Mouse (Mus musculus) MEL (cell line): ENCODE measurements at regions not wholly inside any gene's neighbourhood (a gene's known extent, or its start where the extent isn't known, plus 50 kb on each side); places are given as distances from the start of the nearest gene placed in this dataset.

ENCODE experiments used
- DNase-seq: peaks from one replicate; pipeline ENCODE4 v3.0.0; 2011; ENCODE audit warnings: low read depth, low spot score
- H3K27ac ChIP-seq: 2 replicates; pipeline ENCODE4 v1.5.1; 2012; ENCODE audit warnings: low read depth, mild to moderate bottlenecking, control low read depth, low read length, moderate library complexity; ENCODE audit not compliant: control insufficient read depth
- H3K27me3 ChIP-seq, 2 experiments: fragments of 150-350 bp in 1 of 2; sonication (generic) in 1 of 2; 2 replicates each; pipeline ENCODE4 v1.6.1; 2012; ENCODE audit warnings: low read length in 2 of 2, mild to moderate bottlenecking in 2 of 2, improper control_type of control experiment in 1 of 2, moderate library complexity in 1 of 2; ENCODE audit not compliant: insufficient read depth in 2 of 2, control insufficient read depth in 1 of 2
- H3K36me3 ChIP-seq, 2 experiments: 2 replicates each; pipeline ENCODE4 v1.6.1; 2012 to 2014; ENCODE audit warnings: low read length in 2 of 2, improper control_type of control experiment in 1 of 2, inconsistent platforms in 1 of 2, mild to moderate bottlenecking in 1 of 2; ENCODE audit not compliant: insufficient read depth in 2 of 2, control insufficient read depth in 1 of 2
- H3K4me1 ChIP-seq, 2 experiments: fragments of 150-350 bp in 1 of 2; sonication (generic) in 1 of 2; 2 replicates each; pipeline ENCODE4 v1.6.1; 2012; ENCODE audit warnings: low read length in 2 of 2, improper control_type of control experiment in 1 of 2, mild to moderate bottlenecking in 1 of 2; ENCODE audit not compliant: insufficient read depth in 2 of 2, control insufficient read depth in 1 of 2
- H3K4me3 ChIP-seq, 2 experiments: fragments of 150-350 bp in 1 of 2; sonication (generic) in 1 of 2; 2 replicates each; pipeline ENCODE4 v1.5.1; 2012; ENCODE audit warnings: low read depth in 2 of 2, low read length in 2 of 2, mild to moderate bottlenecking in 2 of 2, moderate library complexity in 2 of 2, control low read depth in 1 of 2, improper control_type of control experiment in 1 of 2; ENCODE audit not compliant: control insufficient read depth in 1 of 2, insufficient read depth in 1 of 2
- H3K79me2 ChIP-seq: 2 replicates; pipeline ENCODE4 v1.6.1; 2012; ENCODE audit warnings: mild to moderate bottlenecking, low read length, moderate library complexity; ENCODE audit not compliant: control insufficient read depth, poor library complexity, insufficient read depth
- H3K9ac ChIP-seq: 2 replicates; pipeline ENCODE4 v1.6.1; 2012; ENCODE audit warnings: low read depth, mild to moderate bottlenecking, control low read depth, low read length, moderate library complexity; ENCODE audit not compliant: control insufficient read depth, poor library complexity, severe bottlenecking
- H3K9me3 ChIP-seq: fragments of 150-350 bp; sonication (generic); replicated peaks from 2 replicates; pipeline ENCODE4 v1.6.1; 2012; ENCODE audit warnings: mild to moderate bottlenecking, low read length, improper control_type of control experiment, moderate library complexity; ENCODE audit not compliant: insufficient read depth
- BHLHE40 ChIP-seq: IDR thresholded peaks from 2 replicates; pipeline ENCODE4 v1.6.1; 2012; ENCODE audit warnings: low read depth, mild to moderate bottlenecking, inconsistent platforms, low read length, improper control_type of control experiment, borderline replicate concordance
- CHD2 ChIP-seq: IDR thresholded peaks from 2 replicates; pipeline ENCODE4 v1.6.1; 2011; ENCODE audit warnings: low read length, improper control_type of control experiment
- CTCF ChIP-seq, 3 experiments: IDR thresholded peaks in 2 of 3; conservative IDR thresholded peaks in 1 of 3; 2 replicates each; pipeline ENCODE4 v1.5.1; 2011 to 2012; ENCODE audit warnings: low read length in 3 of 3, low read depth in 2 of 3, mild to moderate bottlenecking in 2 of 3, improper control_type of control experiment in 1 of 3, inconsistent platforms in 1 of 3, mixed read lengths in 1 of 3, moderate library complexity in 1 of 3; ENCODE audit not compliant: control insufficient read depth in 1 of 3, insufficient read depth in 1 of 3, poor library complexity in 1 of 3, severe bottlenecking in 1 of 3
- E2F4 ChIP-seq: IDR thresholded peaks from 2 replicates; pipeline ENCODE4 v1.6.1; 2011; ENCODE audit warnings: low read depth, low read length, improper control_type of control experiment, borderline replicate concordance
- EP300 ChIP-seq, 2 experiments: IDR thresholded peaks; 2 replicates each; pipeline ENCODE4 v1.6.1; 2011; ENCODE audit warnings: improper control_type of control experiment in 2 of 2, low read length in 2 of 2, low read depth in 1 of 2, mild to moderate bottlenecking in 1 of 2
- ETS1 ChIP-seq: IDR thresholded peaks from 2 replicates; pipeline ENCODE4 v1.6.1; 2012; ENCODE audit warnings: low read depth, mild to moderate bottlenecking, inconsistent platforms, low read length, improper control_type of control experiment, moderate library complexity
- GATA1 ChIP-seq: IDR thresholded peaks from 2 replicates; pipeline ENCODE4 v1.6.1; 2011; ENCODE audit warnings: low read depth, low read length, improper control_type of control experiment
- HCFC1 ChIP-seq: IDR thresholded peaks from 2 replicates; pipeline ENCODE4 v1.6.1; 2012; ENCODE audit warnings: low read depth, mild to moderate bottlenecking, inconsistent platforms, low read length, improper control_type of control experiment, moderate library complexity
- JUND ChIP-seq: IDR thresholded peaks from 2 replicates; pipeline ENCODE4 v1.6.1; 2011; ENCODE audit warnings: low read depth, mild to moderate bottlenecking, improper control_type of control experiment, low read length
- KAT2A ChIP-seq: conservative IDR thresholded peaks from 2 replicates; pipeline ENCODE4 v1.6.1; 2012; ENCODE audit warnings: low read depth, low read length, improper control_type of control experiment, inconsistent platforms
- MAFK ChIP-seq: IDR thresholded peaks from 2 replicates; pipeline ENCODE4 v1.6.1; 2011; ENCODE audit warnings: low read depth, mild to moderate bottlenecking, low read length, improper control_type of control experiment, borderline replicate concordance
- MAX ChIP-seq: IDR thresholded peaks from 2 replicates; pipeline ENCODE4 v1.6.1; 2011; ENCODE audit warnings: low read length, improper control_type of control experiment
- MAZ ChIP-seq: IDR thresholded peaks from 2 replicates; pipeline ENCODE4 v1.6.1; 2012; ENCODE audit warnings: low read depth, mild to moderate bottlenecking, inconsistent platforms, low read length, improper control_type of control experiment
- MXI1 ChIP-seq: IDR thresholded peaks from 2 replicates; pipeline ENCODE4 v1.6.1; 2011; ENCODE audit warnings: mild to moderate bottlenecking, low read depth, low read length, improper control_type of control experiment
- MYB ChIP-seq: IDR thresholded peaks from 2 replicates; pipeline ENCODE4 v1.6.1; 2011; ENCODE audit warnings: mild to moderate bottlenecking, low read depth, low read length, improper control_type of control experiment
- MYC ChIP-seq: IDR thresholded peaks from 2 replicates; pipeline ENCODE4 v1.6.1; 2011; ENCODE audit warnings: low read depth, mild to moderate bottlenecking, low read length, improper control_type of control experiment, moderate library complexity
- NELFE ChIP-seq: IDR thresholded peaks from 2 replicates; pipeline ENCODE4 v1.6.1; 2011; ENCODE audit warnings: low read depth, low read length, improper control_type of control experiment
- NRF1 ChIP-seq: IDR thresholded peaks from 2 replicates; pipeline ENCODE4 v1.6.1; 2014; ENCODE audit warnings: low read depth, mild to moderate bottlenecking, inconsistent platforms, low read length, improper control_type of control experiment, moderate library complexity; ENCODE audit not compliant: poor library complexity, insufficient read depth, severe bottlenecking
- POLR2A ChIP-seq, 2 experiments: IDR thresholded peaks; 2 replicates each; pipeline ENCODE4 v1.6.1; 2011 to 2012; ENCODE audit warnings: low read length in 2 of 2, mild to moderate bottlenecking in 2 of 2, control low read depth in 1 of 2, improper control_type of control experiment in 1 of 2, low read depth in 1 of 2, moderate library complexity in 1 of 2; ENCODE audit not compliant: control insufficient read depth in 1 of 2, insufficient read depth in 1 of 2, poor library complexity in 1 of 2
- POLR2AphosphoS2 ChIP-seq: IDR thresholded peaks from 2 replicates; pipeline ENCODE4 v1.6.1; 2011; ENCODE audit warnings: low read length, improper control_type of control experiment
- POLR2AphosphoS5 ChIP-seq: IDR thresholded peaks from 2 replicates; pipeline ENCODE4 v1.6.1; 2012; ENCODE audit warnings: low read depth, borderline replicate concordance, mild to moderate bottlenecking, inconsistent platforms, low read length, moderate library complexity, mixed read lengths
- RAD21 ChIP-seq: IDR thresholded peaks from 2 replicates; pipeline ENCODE4 v1.6.1; 2011; ENCODE audit warnings: mild to moderate bottlenecking, low read depth, low read length, improper control_type of control experiment
- RCOR1 ChIP-seq: IDR thresholded peaks from 2 replicates; pipeline ENCODE4 v1.6.1; 2012; ENCODE audit warnings: low read depth, mild to moderate bottlenecking, inconsistent platforms, low read length, improper control_type of control experiment
- SIN3A ChIP-seq: IDR thresholded peaks from 2 replicates; pipeline ENCODE4 v1.6.1; 2012; ENCODE audit warnings: low read length, improper control_type of control experiment, inconsistent platforms
- SMC3 ChIP-seq: IDR thresholded peaks from 2 replicates; pipeline ENCODE4 v1.6.1; 2011; ENCODE audit warnings: low read depth, low read length, improper control_type of control experiment
- TAL1 ChIP-seq: IDR thresholded peaks from 2 replicates; pipeline ENCODE4 v1.6.1; 2012; ENCODE audit warnings: mild to moderate bottlenecking, inconsistent platforms, low read length, moderate library complexity, mixed read lengths
- TBP ChIP-seq: IDR thresholded peaks from 2 replicates; pipeline ENCODE4 v1.8.0; 2011; ENCODE audit warnings: low read depth, low read length, improper control_type of control experiment
- TCF12 ChIP-seq: IDR thresholded peaks from 2 replicates; pipeline ENCODE4 v1.6.1; 2014; ENCODE audit warnings: low read depth, mild to moderate bottlenecking, inconsistent platforms, low read length, improper control_type of control experiment, moderate library complexity
- UBTF ChIP-seq: IDR thresholded peaks from 2 replicates; pipeline ENCODE4 v1.6.1; 2012; ENCODE audit warnings: low read depth, mild to moderate bottlenecking, inconsistent platforms, low read length, improper control_type of control experiment, moderate library complexity, borderline replicate concordance; ENCODE audit not compliant: insufficient read depth
- USF1 ChIP-seq: IDR thresholded peaks from 2 replicates; pipeline ENCODE4 v1.6.1; 2014; ENCODE audit warnings: low read depth, mild to moderate bottlenecking, inconsistent platforms, low read length, improper control_type of control experiment, moderate library complexity
- USF2 ChIP-seq, 2 experiments: IDR thresholded peaks; 2 replicates each; pipeline ENCODE4 v1.6.1; 2011 to 2012; ENCODE audit warnings: improper control_type of control experiment in 2 of 2, low read length in 2 of 2, borderline replicate concordance in 1 of 2, inconsistent platforms in 1 of 2, low read depth in 1 of 2, mild to moderate bottlenecking in 1 of 2; ENCODE audit not compliant: insufficient read depth in 1 of 2
- ZKSCAN1 ChIP-seq: IDR thresholded peaks from 2 replicates; pipeline ENCODE4 v1.6.1; 2012; ENCODE audit warnings: low read depth, mild to moderate bottlenecking, inconsistent platforms, low read length, improper control_type of control experiment, moderate library complexity
- ZMIZ1 ChIP-seq: IDR thresholded peaks from 2 replicates; pipeline ENCODE4 v1.6.1; 2012; ENCODE audit warnings: low read depth, mild to moderate bottlenecking, inconsistent platforms, low read length, improper control_type of control experiment, moderate library complexity
- ZNF384 ChIP-seq: IDR thresholded peaks from 2 replicates; pipeline ENCODE4 v1.6.1; 2012; ENCODE audit warnings: low read depth, mild to moderate bottlenecking, inconsistent platforms, low read length, improper control_type of control experiment

DNA sequence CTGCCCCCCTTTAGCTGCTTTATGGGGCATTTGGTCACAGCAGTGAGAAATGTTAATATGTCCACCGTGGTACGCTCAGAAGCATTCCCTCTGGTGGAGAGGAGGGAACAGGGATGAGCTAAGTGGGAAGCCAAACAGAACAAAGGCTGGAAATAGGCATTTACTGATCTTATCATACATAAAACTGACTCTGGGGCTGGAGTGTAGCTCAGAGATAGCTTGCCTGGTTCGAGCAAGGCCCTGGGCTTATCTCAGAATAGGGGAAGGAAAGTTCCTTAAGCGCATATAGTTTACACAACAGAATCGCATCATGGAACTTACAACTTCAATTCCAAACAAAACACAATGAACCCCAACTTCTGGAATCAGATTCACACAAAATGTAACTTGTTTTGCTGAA is 81.5 kb upstream of the H2afz start:
- Histone ChIP-seq H3K79me2 (no peaks in the 10 kb centered on the region), H3K36me3 (peaks cover 0 to 17% of the 10 kb centered on the region in 2 experiments; a peak in 2 of 4 replicates)
- TF ChIP-seq ETS1, result peak; percentile 57; the same call in 1 of the 2 replicates
- no peak for TF ChIP-seq E2F4
- no peak for TF ChIP-seq JUND
- no peak for TF ChIP-seq CTCF (IDR thresholded peaks at IDR 0.05 in 2 of 3, conservative IDR thresholded peaks at IDR 0.05 in 1 of 3; ENCODE audit: control insufficient read depth in 1 of 3, insufficient read depth in 1 of 3, low read depth in 2 of 3, low read length in 3 of 3, poor library complexity in 1 of 3, severe bottlenecking in 1 of 3)
- no peak for TF ChIP-seq MAFK
- TF ChIP-seq MAZ, result peak; percentile 15; the same call in 1 of the 2 replicates
- no peak for TF ChIP-seq MYC
- TF ChIP-seq TAL1, result no peak; the same call in 1 of the 2 replicates
- TF ChIP-seq RCOR1, result peak; percentile 65
- no peak for TF ChIP-seq USF2 (IDR thresholded peaks at IDR 0.05; ENCODE audit: borderline replicate concordance in 1 of 2, insufficient read depth in 1 of 2, low read depth in 1 of 2, low read length in 2 of 2)
- TF ChIP-seq MXI1, result 0 out of 2 replicates have a peak, but pooled peaks have one; percentile 41
- peak; percentile 80 to 83 for TF ChIP-seq EP300 (IDR thresholded peaks at IDR 0.05; ENCODE audit: low read depth in 1 of 2, low read length in 2 of 2)
- TF ChIP-seq ZNF384, result no peak
- TF ChIP-seq POLR2A (IDR thresholded peaks at IDR 0.05; ENCODE audit: control insufficient read depth in 1 of 2, insufficient read depth in 1 of 2, low read depth in 1 of 2, low read length in 2 of 2, poor library complexity in 1 of 2), result no peak
- no peak for TF ChIP-seq USF1
- no peak for TF ChIP-seq TBP
- no peak for TF ChIP-seq KAT2A
- TF ChIP-seq MYB, result peak; percentile 49; the same call in 1 of the 2 replicates
- no peak for TF ChIP-seq POLR2AphosphoS5
- TF ChIP-seq RAD21, result no peak
- TF ChIP-seq CHD2, result no peak
- no peak for TF ChIP-seq BHLHE40
- TF ChIP-seq TCF12, result peak; percentile 75; the same call in 1 of the 2 replicates
- TF ChIP-seq NELFE, result no peak
- no peak for TF ChIP-seq POLR2AphosphoS2
- no peak for TF ChIP-seq SMC3
- peak; percentile 91 for TF ChIP-seq GATA1
- TF ChIP-seq MAX, result peak; percentile 55; the same call in 1 of the 2 replicates
- TF ChIP-seq ZMIZ1, result no peak
- TF ChIP-seq HCFC1, result no peak
- no peak for TF ChIP-seq NRF1
- no peak for TF ChIP-seq UBTF
- no peak for TF ChIP-seq SIN3A
- TF ChIP-seq ZKSCAN1, result no peak

More for the DNA sequence above, 81.5 kb upstream of the H2afz start:
- Histone ChIP-seq H3K4me3 (peak overlapping the region in 1 of 2 experiments; percentile 34; a peak in 1 of 4 replicates), H3K27ac (peak overlapping the region; percentile 39), H3K27me3 (no peaks in the 10 kb centered on the region), H3K9me3 (no peaks in the 10 kb centered on the region), H3K4me1 (peaks cover 4 to 21% of the 10 kb centered on the region in 2 experiments), H3K9ac (no peak overlapping the region)
- DNase-seq, result peak; percentile 67
